Mouse (Mus musculus) hindbrain, embryonic 13.5 days (tissue): Measurements from ENCODE around the gene Traf3. TPM values are rescaled to one million over a fixed set of nuclear protein-coding genes. Genes with fewer than 3 reads are reported as not detected.

Experiments
- ATAC-seq: fragments of 200-750 bp; cut with Nextera tagmentation; 2 replicates; pipeline ENCODE4 v1.8.0; 2017; ENCODE audit warnings: moderate TSS enrichment; ENCODE audit not compliant: low FRiP score
- H3K27ac ChIP-seq: fragments of 300-500 bp; sonication (generic); 2 replicates; pipeline ENCODE4 v1.5.1; 2015; ENCODE audit warnings: inconsistent platforms, mild to moderate bottlenecking, moderate library complexity
- H3K27me3 ChIP-seq: fragments of 300-500 bp; sonication (generic); 2 replicates; pipeline ENCODE4 v1.6.1; 2015; ENCODE audit warnings: mild to moderate bottlenecking, inconsistent platforms
- H3K36me3 ChIP-seq: fragments of 300-500 bp; sonication (generic); 2 replicates; pipeline ENCODE4 v1.6.1; 2015; ENCODE audit warnings: mild to moderate bottlenecking, inconsistent platforms
- H3K4me1 ChIP-seq: fragments of 300-500 bp; sonication (generic); replicated peaks from 2 replicates; pipeline ENCODE4 v1.6.1; 2015; ENCODE audit warnings: inconsistent platforms
- H3K4me2 ChIP-seq: fragments of 300-500 bp; sonication (generic); 2 replicates; pipeline ENCODE4 v1.6.1; 2015; ENCODE audit warnings: inconsistent platforms, mild to moderate bottlenecking, moderate library complexity
- H3K4me3 ChIP-seq: fragments of 300-500 bp; sonication (generic); 2 replicates; pipeline ENCODE4 v1.5.1; 2015; ENCODE audit warnings: mild to moderate bottlenecking, inconsistent platforms
- H3K9ac ChIP-seq: fragments of 300-500 bp; sonication (generic); 2 replicates; pipeline ENCODE4 v1.6.1; 2015; ENCODE audit warnings: mild to moderate bottlenecking, inconsistent platforms
- H3K9me3 ChIP-seq: fragments of 300-500 bp; sonication (generic); 2 replicates; pipeline ENCODE4 v1.6.1; 2016; ENCODE audit warnings: inconsistent platforms
- WGBS: fragments of 180-500 bp; shearing (Covaris S2); methylation state at CpG from one replicate; pipeline ENCODE4 v1.1.7; 2015; 5-methylcytosine and 5-hydroxymethylcytosine counted together
- polyA plus RNA-seq: library from polyadenylated mRNA; unstranded; fragments of >200 nt; fragmentation: Nextera tagmentation; extraction: Ambion mirVana; gene quantifications from 2 replicates; pipeline ENCODE4 v1.2.1, GENCODE M21; 2015

Gene Traf3
- polyA plus RNA-seq, 1 experiment from 2014 or later: 15.6 TPM

DNA sequence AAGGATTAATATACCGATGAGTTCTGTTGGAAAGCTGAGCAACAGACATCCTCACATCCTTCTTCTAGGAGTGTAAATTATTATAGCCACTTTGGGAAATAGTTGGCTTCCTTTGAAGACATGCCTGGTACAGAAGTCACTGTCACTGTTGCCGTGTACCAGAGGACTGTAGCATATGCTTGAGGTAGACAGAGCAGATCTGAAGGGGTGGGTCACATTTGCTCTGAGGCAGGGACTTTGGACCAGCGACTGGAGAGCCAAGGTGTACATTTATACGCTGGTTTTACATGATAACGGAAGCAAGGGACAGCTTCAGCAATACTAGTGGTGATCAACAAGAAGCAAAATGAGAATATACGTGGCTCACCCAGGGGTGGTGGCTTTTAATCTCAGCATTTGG lies 52.7 kb downstream of the Traf3 start:
- Histone ChIP-seq H3K4me1 (no peaks in the 10 kb centered on the region), H3K4me2 (no peak overlapping the region), H3K27ac (no peak overlapping the region), H3K9ac (no peak overlapping the region), H3K36me3 (peaks cover 31% of the 10 kb centered on the region), H3K4me3 (no peak overlapping the region), H3K9me3 (peaks cover 7% of the 10 kb centered on the region; the same call in 1 of the 2 replicates), H3K27me3 (no peaks in the 10 kb centered on the region)
- no peak for ATAC-seq
- WGBS: 96% methylated on average over 6 of the region's 6 CpGs

DNA sequence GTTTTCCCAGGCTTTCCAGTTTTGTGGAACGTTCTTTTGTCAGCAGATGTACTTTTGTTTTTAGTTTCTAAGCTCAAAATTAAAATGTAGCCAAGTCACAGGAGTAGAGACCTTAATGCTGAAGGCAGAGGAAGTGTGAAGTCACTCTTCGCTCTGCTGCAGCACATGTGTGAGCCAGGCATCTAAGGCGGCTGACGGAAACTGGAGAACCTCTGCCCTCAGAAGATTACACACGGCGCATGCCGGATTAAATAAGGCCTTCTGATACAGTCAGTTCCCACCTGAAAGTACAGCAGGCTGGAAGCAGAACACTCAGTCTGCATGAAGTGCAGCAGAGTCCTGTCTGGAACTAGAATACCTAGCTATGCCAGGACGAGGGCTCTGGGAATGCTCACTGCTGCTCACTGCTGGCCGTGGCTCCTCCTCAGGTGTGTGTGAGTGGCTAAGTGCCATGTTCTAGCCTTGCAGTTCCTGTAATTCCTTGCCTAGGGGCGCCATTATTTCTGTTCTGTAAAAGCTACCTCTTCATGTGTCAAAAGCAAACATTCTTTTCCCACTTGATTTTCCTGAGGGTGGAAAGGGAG lies 59.1 kb downstream of the Traf3 start:
- H3K4me2 ChIP-seq: no peak overlapping the region
- H3K27ac ChIP-seq: peak overlapping the region; percentile 44; the same call in 1 of the 2 replicates
- H3K4me1 ChIP-seq: peaks cover 9% of the 10 kb centered on the region; the same call in 1 of the 2 replicates
- ATAC-seq: no peak
- no peaks in the 10 kb centered on the region for H3K27me3 ChIP-seq
- peaks cover 42% of the 10 kb centered on the region for H3K36me3 ChIP-seq
- 78% methylated on average over 10 of the region's 10 CpGs for WGBS
- peak overlapping the region; percentile 24; the same call in 1 of the 2 replicates for H3K9ac ChIP-seq
- H3K4me3 ChIP-seq: no peak overlapping the region
- H3K9me3 ChIP-seq: peaks cover 7% of the 10 kb centered on the region; the same call in 1 of the 2 replicates

DNA sequence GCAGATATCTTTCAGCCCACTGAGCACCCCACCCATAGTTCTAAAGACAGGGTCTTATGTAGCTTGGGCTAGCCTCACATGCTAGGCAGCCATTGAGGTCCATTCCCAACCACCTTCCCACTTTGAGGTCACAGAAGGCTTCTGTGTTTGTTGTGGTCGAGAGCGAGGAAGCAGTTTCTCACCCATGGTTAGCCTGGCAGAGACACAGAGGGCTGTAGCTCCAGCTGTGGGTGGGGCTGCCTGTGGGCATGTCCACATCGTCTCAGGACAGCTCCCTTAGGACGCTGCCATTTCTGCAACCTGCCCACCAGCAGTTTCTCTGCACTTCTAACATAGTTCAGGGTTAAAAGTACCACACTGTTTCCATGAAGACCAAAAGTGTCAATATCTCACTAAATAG lies 61.2 kb downstream of the Traf3 start:
- no peak for ATAC-seq
- Histone ChIP-seq H3K4me1 (peaks cover 9% of the 10 kb centered on the region; the same call in 1 of the 2 replicates), H3K27ac (no peak overlapping the region), H3K4me2 (no peak overlapping the region), H3K36me3 (peaks cover 21% of the 10 kb centered on the region), H3K9ac (no peak overlapping the region), H3K4me3 (no peak overlapping the region), H3K27me3 (no peaks in the 10 kb centered on the region), H3K9me3 (peaks cover 1% of the 10 kb centered on the region; the same call in 1 of the 2 replicates)
- WGBS: 83% methylated on average over 4 of the region's 4 CpGs

DNA sequence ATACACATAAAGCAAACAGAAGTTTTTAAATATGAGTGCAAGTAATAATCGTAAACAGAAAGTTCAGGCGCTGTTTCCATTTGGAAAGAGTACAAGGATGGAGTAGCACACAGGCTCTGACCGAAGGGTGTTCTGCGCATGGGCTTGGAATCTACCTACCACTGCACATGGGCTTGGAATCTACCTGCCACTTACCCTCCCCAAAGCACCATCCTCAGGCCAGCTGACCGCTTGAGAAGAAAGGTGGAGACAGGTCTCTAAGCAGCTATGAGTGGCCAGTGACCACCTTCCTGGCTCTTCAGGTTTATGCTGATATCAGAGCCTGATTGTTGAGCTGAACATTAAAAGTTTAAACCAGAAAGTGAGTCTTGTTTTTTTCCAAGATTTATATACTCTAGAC lies 62.3 kb downstream of the Traf3 start:
- Histone ChIP-seq H3K27ac (no peak overlapping the region), H3K4me1 (peaks cover 9% of the 10 kb centered on the region; the same call in 1 of the 2 replicates), H3K9ac (no peak overlapping the region), H3K27me3 (no peaks in the 10 kb centered on the region), H3K4me3 (no peak overlapping the region), H3K9me3 (no peaks in the 10 kb centered on the region), H3K36me3 (peaks cover 14% of the 10 kb centered on the region; the same call in 1 of the 2 replicates), H3K4me2 (no peak overlapping the region)
- 95% methylated on average over 5 of the region's 5 CpGs for WGBS
- no peak for ATAC-seq

DNA sequence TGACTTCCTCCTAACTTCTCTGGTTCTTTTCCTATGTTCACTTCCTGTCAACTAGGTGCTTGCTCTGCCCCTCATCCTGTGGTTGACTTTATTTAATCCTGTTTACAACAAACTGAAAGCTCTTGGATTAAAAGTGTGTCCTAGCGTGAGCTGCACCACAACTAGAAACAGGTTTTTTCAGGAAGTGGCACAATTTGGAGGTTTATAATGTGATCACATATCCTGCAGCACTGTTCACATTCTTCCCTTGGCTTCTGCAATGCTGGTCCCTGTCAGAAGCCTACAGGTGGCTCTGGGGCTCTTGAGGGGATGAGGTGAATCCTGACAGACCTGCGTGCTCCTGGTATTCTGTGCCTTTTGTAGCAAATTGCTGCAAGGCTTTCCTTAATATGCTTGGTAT lies 64.6 kb downstream of the Traf3 start:
- Histone ChIP-seq H3K36me3 (peaks cover 10% of the 10 kb centered on the region), H3K4me1 (no peaks in the 10 kb centered on the region), H3K4me3 (no peak overlapping the region), H3K4me2 (no peak overlapping the region), H3K27me3 (no peaks in the 10 kb centered on the region), H3K9ac (no peak overlapping the region), H3K27ac (no peak overlapping the region), H3K9me3 (no peaks in the 10 kb centered on the region)
- WGBS: 97% methylated on average over 2 of the region's 2 CpGs
- no peak for ATAC-seq

DNA sequence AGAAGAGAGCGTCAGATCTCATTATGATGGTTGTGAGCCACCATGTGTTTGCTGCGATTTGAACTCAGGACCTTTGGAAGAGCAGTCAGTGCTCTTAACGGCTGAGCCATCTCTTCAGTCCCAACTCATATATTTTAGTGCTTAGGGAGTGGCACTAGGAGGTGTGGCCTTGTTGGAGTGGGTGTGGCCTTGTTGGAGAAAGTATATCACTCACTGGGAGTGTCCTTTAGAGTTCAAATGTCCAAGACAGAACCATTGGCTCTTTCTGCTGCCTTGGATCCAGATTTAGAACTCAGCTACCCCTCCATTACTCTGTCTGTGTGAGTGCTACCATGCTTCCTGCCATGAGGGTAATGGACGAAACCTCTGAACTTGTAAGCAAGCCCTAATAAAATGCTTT lies 67.6 kb downstream of the Traf3 start:
- WGBS: 94% methylated on average over 4 of the region's 4 CpGs
- Histone ChIP-seq H3K9ac (no peak overlapping the region), H3K4me3 (no peak overlapping the region)

DNA sequence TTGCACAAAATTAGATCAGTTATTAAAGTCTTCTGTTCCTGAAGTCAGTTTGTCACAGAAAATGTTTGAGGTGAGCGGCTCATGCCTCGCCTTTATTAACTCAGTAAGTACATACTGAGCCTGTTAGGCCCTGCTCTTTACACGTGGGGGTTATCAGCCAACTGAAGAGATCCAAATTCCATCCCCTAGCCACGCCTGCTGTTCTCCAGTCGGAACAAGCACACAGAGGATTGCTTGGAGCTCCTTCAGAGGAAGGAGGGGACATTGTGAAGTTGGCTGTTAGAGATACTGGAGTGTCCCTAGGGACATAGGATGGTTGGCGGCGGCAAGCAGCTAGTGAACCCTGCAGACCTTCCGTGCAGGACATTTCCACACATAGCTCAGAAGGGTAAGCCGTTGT lies 68.2 kb downstream of the Traf3 start:
- ATAC-seq: no peak
- no peaks in the 10 kb centered on the region for H3K9me3 ChIP-seq
- no peak overlapping the region for H3K27ac ChIP-seq
- 82% methylated on average over 9 of the region's 9 CpGs for WGBS
- peaks cover 7% of the 10 kb centered on the region for H3K4me1 ChIP-seq
- no peaks in the 10 kb centered on the region for H3K27me3 ChIP-seq
- no peak overlapping the region for H3K4me2 ChIP-seq
- H3K4me3 ChIP-seq: no peak overlapping the region
- H3K9ac ChIP-seq: no peak overlapping the region
- H3K36me3 ChIP-seq: peaks cover 29% of the 10 kb centered on the region

More for the DNA sequence above, 67.6 kb downstream of the Traf3 start:
- H3K4me1 ChIP-seq: peaks cover 7% of the 10 kb centered on the region
- peaks cover 23% of the 10 kb centered on the region for H3K36me3 ChIP-seq
- no peak overlapping the region for H3K4me2 ChIP-seq
- no peaks in the 10 kb centered on the region for H3K27me3 ChIP-seq
- no peak for ATAC-seq
- H3K27ac ChIP-seq: no peak overlapping the region
- no peaks in the 10 kb centered on the region for H3K9me3 ChIP-seq

DNA sequence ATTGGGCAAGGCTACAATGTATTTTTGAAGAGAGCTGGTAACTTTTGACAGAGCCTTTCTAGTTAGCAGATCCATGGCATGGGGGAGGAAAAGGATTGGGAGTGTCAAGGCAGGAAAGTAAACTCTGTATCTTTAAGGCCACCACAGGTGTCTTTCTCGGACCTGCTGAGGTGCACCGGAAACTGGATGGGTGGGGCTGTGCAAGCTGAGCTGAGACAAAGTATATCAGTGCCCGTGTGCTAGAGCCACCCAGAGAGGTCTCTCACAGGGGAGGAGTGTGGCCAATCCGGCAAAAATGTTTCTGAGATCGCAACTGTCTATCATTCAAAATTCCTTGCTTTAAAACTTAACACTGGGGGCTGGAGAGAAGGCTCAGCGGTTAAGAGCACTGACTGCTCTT lies 69.5 kb downstream of the Traf3 start:
- no peak overlapping the region for H3K27ac ChIP-seq
- no peak overlapping the region for H3K4me3 ChIP-seq
- ATAC-seq: no peak
- H3K4me1 ChIP-seq: peaks cover 7% of the 10 kb centered on the region
- no peak overlapping the region for H3K9ac ChIP-seq
- 95% methylated on average over 6 of the region's 6 CpGs for WGBS
- peaks cover 40% of the 10 kb centered on the region for H3K36me3 ChIP-seq
- no peaks in the 10 kb centered on the region for H3K27me3 ChIP-seq
- no peaks in the 10 kb centered on the region for H3K9me3 ChIP-seq
- H3K4me2 ChIP-seq: no peak overlapping the region

DNA sequence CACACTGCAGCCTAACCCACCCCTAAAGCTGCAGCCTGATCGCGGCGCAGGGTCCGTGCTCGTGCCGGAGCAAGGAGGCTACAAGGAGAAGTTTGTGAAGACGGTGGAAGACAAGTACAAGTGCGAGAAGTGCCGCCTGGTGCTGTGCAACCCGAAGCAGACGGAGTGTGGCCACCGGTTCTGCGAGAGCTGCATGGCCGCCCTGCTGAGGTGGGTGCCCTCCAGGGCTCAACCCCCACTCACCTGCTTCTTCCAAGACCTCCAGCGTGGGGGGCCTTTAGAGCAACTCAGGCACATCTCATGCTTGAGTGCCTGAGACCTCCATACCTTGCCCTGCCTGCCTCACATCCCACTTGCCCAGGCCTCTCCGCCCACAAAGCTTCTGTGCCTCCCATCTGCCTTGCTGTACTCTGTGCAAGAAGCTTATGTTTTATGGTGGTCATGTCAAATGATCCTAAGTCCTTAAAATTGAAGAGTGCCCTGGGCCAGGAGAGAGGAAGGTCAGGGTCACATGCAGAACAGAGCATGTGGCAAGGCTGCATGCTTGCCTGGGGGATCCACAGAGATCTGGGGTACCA lies 71.5 kb downstream of the Traf3 start:
- no peak for ATAC-seq
- no peaks in the 10 kb centered on the region for H3K9me3 ChIP-seq
- 97% methylated on average over 16 of the region's 16 CpGs for WGBS
- no peak overlapping the region for H3K9ac ChIP-seq
- H3K4me3 ChIP-seq: no peak overlapping the region
- no peaks in the 10 kb centered on the region for H3K27me3 ChIP-seq
- no peak overlapping the region for H3K27ac ChIP-seq
- peaks cover 44% of the 10 kb centered on the region for H3K36me3 ChIP-seq
- no peak overlapping the region for H3K4me2 ChIP-seq
- peaks cover 7% of the 10 kb centered on the region for H3K4me1 ChIP-seq

DNA sequence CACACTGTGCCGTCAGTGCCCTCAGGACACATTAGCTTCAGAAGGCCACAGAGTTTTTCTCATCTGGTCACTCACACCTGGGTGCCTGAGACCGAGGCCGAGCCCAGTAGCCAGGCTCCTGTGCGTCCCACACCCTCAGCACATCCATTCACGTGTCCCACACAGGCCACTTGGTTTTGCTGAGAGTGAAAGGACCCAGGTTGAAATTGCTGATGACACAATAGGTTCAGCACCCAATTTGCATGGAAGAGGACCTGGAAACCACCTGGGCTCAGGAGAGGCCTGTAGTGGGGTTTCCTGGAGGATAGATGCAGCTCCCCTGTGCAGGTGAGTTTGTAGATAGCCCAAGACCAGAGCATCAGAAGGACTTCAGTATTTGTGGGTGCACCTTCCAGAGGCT lies 72.2 kb downstream of the Traf3 start:
- Histone ChIP-seq H3K4me1 (peaks cover 7% of the 10 kb centered on the region), H3K27ac (peak overlapping the region; percentile 48; the same call in 1 of the 2 replicates)
- 87% methylated on average over 5 of the region's 5 CpGs for WGBS

DNA sequence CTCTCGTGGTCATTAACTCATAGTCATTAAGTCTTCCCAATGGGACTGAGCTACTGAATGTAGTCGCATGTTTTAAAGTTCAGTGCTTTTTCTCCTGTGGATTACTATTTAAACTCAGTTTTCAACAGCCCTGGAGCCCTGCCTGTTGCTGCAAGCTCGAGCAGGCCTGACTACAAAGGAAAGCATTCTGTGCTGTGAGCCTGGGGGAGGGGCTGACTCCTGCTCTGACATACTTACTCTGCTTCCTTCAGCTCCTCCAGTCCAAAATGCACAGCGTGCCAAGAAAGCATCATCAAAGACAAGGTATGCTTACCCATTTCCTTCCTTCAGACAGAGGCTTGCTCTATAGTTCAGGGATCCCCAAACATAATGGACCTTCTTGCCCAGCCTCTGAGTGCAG lies 72.6 kb downstream of the Traf3 start:
- Histone ChIP-seq H3K9ac (no peak overlapping the region), H3K4me1 (peaks cover 7% of the 10 kb centered on the region), H3K9me3 (no peaks in the 10 kb centered on the region), H3K27ac (peak overlapping the region; percentile 48; the same call in 1 of the 2 replicates), H3K4me3 (no peak overlapping the region), H3K27me3 (no peaks in the 10 kb centered on the region), H3K4me2 (no peak overlapping the region), H3K36me3 (peaks cover 54% of the 10 kb centered on the region)
- ATAC-seq: no peak
- 39% methylated on average over 4 of the region's 4 CpGs for WGBS

More for the DNA sequence above, 72.2 kb downstream of the Traf3 start:
- Histone ChIP-seq H3K4me3 (no peak overlapping the region), H3K9me3 (no peaks in the 10 kb centered on the region), H3K27me3 (no peaks in the 10 kb centered on the region), H3K9ac (no peak overlapping the region), H3K4me2 (no peak overlapping the region), H3K36me3 (peaks cover 50% of the 10 kb centered on the region)
- ATAC-seq: no peak

DNA sequence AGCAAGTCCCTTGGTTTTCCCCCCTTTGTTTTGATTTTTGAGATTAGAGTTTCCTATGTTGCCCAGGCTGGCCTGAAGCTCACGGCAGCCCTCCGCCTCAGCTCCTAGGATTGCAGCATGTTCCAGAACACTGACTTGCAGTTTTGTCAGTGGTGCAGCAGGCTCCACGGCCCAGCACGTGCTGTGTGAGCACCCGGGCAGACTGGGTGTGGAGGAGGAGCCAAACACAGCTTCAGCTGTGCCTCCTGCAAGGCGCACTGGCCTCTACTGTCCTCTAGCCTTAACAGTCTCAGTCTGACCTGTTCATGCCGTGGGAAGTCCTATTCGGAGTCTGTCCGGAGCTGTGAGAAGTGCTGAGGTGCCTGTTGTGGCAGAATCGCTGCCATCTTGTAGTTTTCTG lies 73.8 kb downstream of the Traf3 start:
- no peak for ATAC-seq
- peaks cover 7% of the 10 kb centered on the region for H3K4me1 ChIP-seq
- no peak overlapping the region for H3K27ac ChIP-seq
- peaks cover 56% of the 10 kb centered on the region for H3K36me3 ChIP-seq
- WGBS: 91% methylated on average over 10 of the region's 10 CpGs
- no peak overlapping the region for H3K9ac ChIP-seq
- H3K9me3 ChIP-seq: no peaks in the 10 kb centered on the region
- no peak overlapping the region for H3K4me2 ChIP-seq
- H3K4me3 ChIP-seq: no peak overlapping the region
- H3K27me3 ChIP-seq: no peaks in the 10 kb centered on the region

DNA sequence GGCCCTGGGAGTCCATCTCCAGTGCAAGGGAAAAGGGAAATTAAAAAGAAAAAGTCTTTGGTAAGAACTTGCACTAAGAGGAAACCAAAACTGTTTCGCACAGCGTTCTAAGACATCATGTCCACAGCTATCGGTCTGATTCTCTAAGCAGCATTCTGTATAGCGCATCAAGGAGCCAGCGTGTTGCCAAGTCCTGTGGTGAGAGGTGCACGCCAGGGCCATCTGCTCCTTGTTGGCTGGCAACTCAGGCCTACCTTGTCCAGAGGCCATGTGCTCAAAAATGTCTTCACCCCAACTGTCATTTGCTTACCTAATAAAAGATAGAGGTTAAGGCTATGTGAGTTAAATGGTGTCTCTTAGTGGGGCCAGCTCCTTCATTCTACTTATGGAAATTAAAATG lies 75.7 kb downstream of the Traf3 start:
- H3K4me2 ChIP-seq: no peak overlapping the region
- H3K36me3 ChIP-seq: peaks cover 66% of the 10 kb centered on the region
- H3K4me1 ChIP-seq: peaks cover 7% of the 10 kb centered on the region
- no peak overlapping the region for H3K27ac ChIP-seq
- H3K27me3 ChIP-seq: no peaks in the 10 kb centered on the region
- 93% methylated on average over 6 of the region's 6 CpGs for WGBS
- no peak overlapping the region for H3K9ac ChIP-seq
- H3K9me3 ChIP-seq: no peaks in the 10 kb centered on the region
- ATAC-seq: no peak
- no peak overlapping the region for H3K4me3 ChIP-seq
